Mouse (Mus musculus) liver, postnatal 0 days (tissue): ENCODE data around the gene St5.

Experiments used
- CTCF ChIP-seq: sonication (generic); IDR thresholded peaks from 2 replicates; pipeline ENCODE4 v1.5.1; 2016; ENCODE audit warnings: antibody characterized with exemption, low read depth
- EP300 ChIP-seq: IDR thresholded peaks from 2 replicates; pipeline ENCODE4 v1.6.1; 2016; ENCODE audit warnings: antibody characterized with exemption, low read depth, mild to moderate bottlenecking

DNA sequence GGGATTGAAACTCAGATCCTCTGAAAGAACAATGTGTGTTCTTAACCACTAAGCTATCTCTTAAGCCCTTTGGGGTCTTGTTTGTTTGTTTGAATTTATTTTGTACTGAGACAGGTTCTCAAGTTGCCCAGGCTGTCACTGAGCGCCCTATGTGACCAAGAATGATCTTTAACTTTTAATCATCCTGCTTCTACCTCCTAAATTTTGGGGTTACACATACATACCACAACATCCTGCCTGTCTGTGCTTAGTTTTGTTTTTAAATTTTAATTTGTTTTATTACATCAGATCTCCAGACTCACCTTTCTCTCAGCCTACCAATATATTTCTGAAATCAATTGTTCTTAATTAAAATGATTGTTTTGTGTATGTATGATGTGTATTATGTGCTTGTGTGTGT is 37.7 kb upstream of the St5 start:
- TF ChIP-seq EP300 (no peak), CTCF (no peak)
